Mouse (Mus musculus): ENCODE results near the gene Met.

Gene Met

GRCm38 (mm10) chr6:17549645-17550044, 86.0 kb downstream of the Met start:
- DNase-seq (ENCODE audit: low spot score in 2 of 2) = no peak

GRCm38 (mm10) chr6:17554263-17554662, 90.7 kb downstream of the Met start:
- DNase-seq (ENCODE audit: low spot score in 2 of 2) = no peak

GRCm38 (mm10) chr6:17554757-17555156, 91.2 kb downstream of the Met start:
- DNase-seq (ENCODE audit: low spot score in 2 of 2) = no peak

DNA sequence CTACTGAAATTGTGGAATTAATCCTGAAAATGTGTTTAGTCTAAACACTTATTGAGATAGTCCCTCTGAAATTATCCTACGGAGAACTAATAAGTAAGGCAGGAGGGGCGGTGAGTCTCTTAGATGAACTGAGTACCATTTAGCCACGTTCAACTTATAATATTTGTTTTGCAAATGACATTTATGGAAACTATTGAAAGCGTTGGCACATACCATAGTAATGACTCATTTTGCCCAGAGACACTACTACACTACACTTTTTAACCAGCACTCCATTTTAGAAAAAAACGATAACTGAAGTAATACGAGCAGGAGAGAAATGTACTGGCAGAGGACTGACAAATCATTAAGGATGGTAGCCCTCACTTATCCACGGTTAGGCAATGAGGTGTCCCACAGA, 92.1 kb downstream of the Met start:
- DNase-seq (ENCODE audit: low spot score in 2 of 2) = no peak

DNA sequence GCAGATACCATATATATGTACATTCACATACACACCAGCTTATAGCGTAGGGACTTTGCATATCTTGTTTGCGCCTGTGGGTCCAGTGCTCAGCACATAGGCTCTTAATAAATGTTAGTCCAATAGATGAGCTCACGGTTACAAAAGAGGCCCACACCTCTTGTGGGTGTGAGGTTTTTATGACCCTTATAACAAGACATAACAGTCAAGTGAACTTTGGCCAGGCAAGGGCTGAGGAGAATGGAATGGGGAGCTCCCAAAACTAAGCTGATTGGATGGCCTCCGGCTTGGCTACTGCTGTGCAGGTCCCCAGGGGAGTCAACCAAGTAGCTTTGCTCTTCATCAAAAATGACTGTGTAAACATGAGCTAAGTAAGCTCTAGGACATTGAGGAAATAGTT, 96.1 kb downstream of the Met start:
- DNase-seq (ENCODE audit: low spot score in 2 of 2) = no peak

DNA sequence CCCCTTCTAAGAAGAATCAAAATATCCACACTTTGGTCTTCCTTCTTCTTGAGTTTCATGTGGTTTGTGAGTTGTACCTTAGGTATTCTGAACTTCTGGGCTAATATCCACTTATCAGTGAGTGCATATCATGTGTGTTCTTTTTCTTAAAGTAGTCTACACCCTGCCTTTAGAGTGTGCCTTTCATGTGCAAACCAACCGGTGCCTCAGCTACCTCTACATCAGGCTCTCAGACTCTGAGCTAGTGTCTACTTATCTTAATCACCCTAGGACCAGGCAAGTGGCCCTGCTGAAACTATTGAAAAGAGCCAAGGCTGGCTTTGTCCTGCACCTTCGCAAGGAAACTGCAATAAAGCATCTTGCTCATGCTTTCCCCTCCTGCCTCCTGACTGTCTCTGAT, 97.7 kb downstream of the Met start:
- no peak for DNase-seq (ENCODE audit: low spot score in 2 of 2)

DNA sequence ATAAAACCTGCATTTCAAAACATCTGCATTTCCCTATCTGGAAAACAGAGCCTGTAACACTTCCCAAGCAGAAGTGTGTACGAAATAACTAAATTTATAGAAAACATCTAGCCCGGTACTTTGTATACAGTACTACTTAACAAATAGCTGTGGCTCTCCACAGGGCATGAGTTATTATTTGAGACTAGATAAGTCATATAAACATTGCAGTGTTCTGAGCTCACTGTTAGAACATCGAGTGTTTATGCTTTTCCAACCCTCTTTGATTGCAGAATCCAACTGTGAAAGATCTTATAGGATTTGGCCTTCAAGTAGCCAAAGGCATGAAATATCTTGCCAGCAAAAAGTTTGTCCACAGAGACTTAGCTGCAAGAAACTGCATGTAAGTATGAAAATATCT, 98.3 kb downstream of the Met start:
- no peak for DNase-seq (ENCODE audit: low spot score in 2 of 2)

GRCm38 (mm10) chr6:17562472-17563088, 99.0 kb downstream of the Met start:
- no peak for DNase-seq (ENCODE audit: low spot score in 2 of 2)

DNA sequence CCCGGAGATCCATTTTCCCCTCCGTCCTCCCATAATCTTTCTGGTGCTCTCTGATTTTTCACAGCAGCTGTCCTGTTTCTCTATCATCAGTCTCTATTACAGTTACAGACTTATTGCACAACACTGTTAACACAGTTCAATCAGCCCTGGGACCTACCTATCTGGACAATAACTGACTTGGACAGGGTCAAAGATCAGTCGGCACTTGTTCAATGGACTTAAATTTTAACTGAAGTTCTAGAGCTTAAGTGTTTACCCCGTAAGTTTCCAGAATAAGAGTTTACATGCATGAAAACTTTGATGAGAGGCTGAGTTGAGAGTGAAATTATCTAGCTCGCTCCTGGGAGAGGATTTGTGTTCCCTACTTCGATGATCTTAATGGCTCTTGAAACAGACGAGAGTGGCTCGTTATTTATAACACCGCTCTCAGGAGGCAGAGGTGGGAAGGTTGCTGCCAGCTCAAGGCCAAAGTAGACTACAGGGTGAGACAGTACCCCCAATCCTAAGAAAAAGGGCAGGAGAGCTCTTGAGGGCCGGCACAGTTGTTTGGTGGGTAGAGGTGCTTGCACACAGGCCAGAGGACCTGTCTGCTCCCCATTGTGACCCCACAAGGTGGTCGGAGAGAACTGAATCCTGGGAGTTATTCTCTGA, 105.2 kb downstream of the Met start:
- DNase-seq (ENCODE audit: low spot score in 2 of 2) = no peak

GRCm38 (mm10) chr6:17573227-17573626, 109.6 kb downstream of the Met start:
- DNase-seq (ENCODE audit: low spot score in 2 of 2) = no peak

GRCm38 (mm10) chr6:17573732-17574131, 110.1 kb downstream of the Met start:
- no peak for DNase-seq (ENCODE audit: low spot score in 2 of 2)

DNA sequence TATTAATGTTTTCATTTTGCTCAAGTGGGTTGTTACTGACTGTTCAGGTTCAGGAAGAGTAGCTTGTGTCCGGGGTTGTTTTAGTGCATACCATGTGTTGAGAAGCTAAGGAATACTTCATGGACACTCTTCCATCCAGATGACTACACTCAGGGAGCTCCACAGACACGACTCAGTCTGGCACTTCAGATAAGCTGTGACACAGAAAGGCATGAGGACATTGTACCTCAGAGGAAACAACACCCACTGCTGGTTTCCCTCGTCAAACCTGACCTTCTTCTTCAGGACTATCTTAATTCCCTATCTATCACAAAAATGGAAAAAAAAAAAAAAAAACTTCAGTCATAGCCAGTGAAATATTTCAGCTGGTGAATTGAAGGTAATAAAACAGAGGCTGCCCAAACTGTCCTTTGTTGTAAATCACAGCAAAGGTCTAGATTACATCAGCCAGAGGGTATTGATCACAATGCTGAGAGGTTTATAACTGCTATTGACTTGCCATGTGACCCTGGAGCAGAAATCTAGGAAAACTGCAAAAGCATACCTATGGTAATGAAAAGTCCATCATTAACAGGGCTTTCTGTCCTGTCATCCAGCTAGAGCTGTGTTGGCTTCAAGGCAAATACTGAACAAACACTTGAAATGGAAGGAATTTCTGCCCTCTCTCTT, 114.6 kb downstream of the Met start:
- no peak for DNase-seq (ENCODE audit: low spot score in 2 of 2)

DNA sequence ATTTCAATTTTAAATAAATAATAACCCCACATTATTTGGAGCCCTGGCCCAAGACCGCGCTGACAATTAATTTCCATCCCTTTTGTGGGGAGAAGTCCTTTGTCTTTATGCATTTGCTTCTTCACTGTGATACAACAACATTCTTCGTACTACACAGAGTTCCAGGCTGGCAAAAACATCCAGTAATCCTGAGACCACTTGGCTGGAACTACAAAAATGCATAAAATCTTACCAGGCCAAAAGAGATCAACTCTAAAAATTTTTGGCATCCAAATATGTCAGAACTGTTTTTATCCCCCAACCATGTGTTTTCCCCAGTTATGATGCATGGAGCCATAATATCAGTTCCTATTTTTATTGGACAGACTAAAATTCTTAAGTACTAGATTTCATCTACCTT, 116.7 kb downstream of the Met start:
- DNase-seq (ENCODE audit: low spot score in 2 of 2) = no peak

DNA sequence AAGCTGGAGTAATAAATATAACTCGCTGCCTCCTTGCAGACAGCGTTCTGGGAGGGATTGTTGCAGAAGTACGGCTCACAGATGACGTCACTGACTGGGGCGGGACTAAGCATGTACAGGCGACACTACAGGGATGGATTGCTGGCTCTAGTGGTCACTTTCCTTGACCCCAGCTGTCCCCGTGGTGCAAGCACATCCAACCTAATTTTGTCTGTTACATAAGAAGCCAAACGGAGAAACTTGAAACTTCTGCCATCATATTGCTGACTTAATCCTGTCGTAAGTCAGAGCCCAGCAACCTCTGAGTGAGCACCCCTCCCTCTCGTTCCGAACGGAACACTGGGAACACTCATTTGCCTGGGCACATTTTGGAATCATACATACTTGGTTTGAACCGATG, 120.4 kb downstream of the Met start:
- peak; percentile 30 to 50 for DNase-seq (ENCODE audit: low spot score in 2 of 2)

DNA sequence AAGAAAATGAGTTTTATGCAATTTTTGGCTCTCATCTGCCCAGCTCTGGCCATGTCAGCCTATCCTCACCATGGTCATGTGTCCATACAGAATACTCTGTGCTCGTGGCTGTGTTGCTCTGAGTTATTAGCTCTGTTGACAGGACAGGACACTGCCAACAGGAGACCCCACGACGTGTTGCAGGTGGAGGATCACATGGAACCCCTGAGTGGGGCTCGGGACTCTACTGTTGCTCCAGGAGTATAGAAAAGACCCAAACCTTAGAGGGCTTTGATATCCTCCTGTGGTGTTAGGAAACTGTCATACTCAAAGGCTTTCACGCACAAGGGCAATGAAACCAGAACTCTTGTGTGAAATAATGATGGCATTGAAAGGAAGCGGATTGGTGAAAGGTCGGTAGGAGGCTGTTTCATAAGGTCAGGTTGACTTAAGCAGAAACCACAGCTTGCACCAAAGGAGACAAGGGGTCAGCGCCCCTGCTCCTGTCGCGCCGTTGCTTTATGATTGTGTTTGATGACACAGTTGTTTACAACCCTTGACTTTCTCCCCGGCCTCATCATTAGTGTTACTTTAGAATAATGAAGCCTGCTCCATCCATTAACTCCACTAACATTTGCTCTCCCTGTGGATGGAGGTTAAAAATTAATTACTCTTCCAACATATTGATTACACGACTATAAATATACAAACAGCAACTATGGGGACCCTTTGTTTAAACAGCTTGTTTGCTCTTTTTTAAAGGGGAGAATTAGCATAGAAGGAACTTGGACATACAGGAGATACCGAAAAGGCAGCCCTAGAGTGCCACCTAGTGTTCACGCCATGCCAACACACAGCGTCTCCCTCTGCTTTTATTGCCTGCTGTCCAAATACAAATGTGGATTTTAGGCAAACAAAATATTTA, 125.7 kb downstream of the Met start:
- peak; percentile 49 to 71 for DNase-seq (ENCODE audit: low spot score in 2 of 2)

- DNase-seq (ENCODE audit: low spot score in 2 of 2) = no peak
Observed at GRCm38 (mm10) chr6:17589953-17590627, 126.5 kb downstream of the Met start.

- DNase-seq (ENCODE audit: low spot score in 2 of 2) = no peak
Observed at GRCm38 (mm10) chr6:17593971-17594370, 130.4 kb downstream of the Met start.

DNA sequence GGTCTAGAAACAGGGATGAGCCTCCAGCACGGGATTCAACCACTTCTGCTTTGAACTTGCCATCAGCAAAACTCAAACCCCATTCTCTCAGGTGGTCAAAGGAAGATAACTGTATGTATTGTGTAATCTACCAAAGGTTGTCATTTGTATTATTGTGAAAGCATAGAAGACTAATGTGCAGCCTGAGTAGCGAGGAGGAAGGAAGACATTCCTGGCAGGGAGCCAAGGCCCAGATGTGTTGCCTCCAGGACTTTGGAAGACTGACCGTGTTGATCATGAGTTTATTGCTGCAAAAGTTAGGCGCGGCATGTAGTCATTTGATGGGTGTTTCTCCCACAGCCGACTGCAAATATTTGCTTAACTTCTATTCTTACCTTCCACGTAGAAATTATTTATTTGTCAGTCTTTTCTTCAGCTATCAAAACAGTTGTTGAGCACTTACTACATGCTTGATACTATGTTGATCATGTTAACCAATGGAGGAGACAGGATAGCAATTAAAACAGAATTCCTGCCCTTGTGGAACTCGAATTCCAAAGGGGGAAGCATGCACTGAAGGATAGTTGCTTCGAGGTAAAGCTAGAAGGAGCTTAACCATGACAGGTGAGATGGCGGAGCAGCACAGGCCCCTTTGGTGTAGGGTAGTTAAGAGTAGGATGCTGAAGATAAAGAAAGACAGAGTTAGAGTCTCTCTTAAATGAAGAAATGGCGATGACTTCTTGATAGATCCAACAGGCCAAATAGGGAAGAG, 132.3 kb downstream of the Met start:
- no peak for DNase-seq (ENCODE audit: low spot score in 2 of 2)

GRCm38 (mm10) chr6:17599373-17599772, 135.8 kb downstream of the Met start:
- DNase-seq (ENCODE audit: low spot score in 2 of 2) = no peak

- DNase-seq (ENCODE audit: low spot score in 2 of 2) = no peak
Observed at GRCm38 (mm10) chr6:17601526-17601925, 137.9 kb downstream of the Met start.

DNA sequence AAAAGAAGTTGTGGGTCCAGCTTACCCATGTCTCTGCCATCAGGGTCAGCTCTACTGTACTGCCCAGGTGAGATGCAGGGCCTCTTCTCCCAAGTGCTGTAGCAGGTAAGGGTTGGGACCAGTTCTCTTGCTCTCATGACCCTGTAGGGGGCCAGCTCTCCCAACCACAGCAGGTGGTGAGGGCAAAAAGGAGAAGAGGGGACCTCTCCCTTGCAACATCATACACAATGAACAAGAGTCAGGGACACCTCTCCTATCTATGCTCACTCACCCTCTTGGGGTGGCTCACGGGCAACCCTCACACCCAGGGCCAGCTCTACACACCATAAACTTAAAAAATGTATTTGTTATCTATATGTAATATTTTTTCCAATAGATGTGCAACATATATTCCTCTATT, 143.3 kb downstream of the Met start:
- DNase-seq (ENCODE audit: low spot score in 2 of 2) = no peak

Measured in right cerebral cortex, postnatal 36 days (tissue).